Mouse (Mus musculus) liver, embryonic 14.5 days (tissue): ENCODE data around the gene Inpp5a. TPM values are rescaled to one million over a fixed set of nuclear protein-coding genes. Genes with fewer than 3 reads are reported as not detected.

Experiments used
- ATAC-seq: fragments of 200-750 bp; cut with Nextera tagmentation; 2 replicates; pipeline ENCODE4 v1.8.0; 2017; ENCODE audit warnings: moderate number of reproducible peaks, mild to moderate bottlenecking, moderate library complexity; ENCODE audit not compliant: insufficient read depth
- DNase-seq, 3 experiments: peaks; one replicate each; pipeline ENCODE4 v3.0.0-alpha.2; 2012 to 2013; ENCODE audit warnings: low read depth in 3 of 3, low spot score in 3 of 3
- H3K27ac ChIP-seq: fragments of 300-500 bp; sonication (generic); 2 replicates; pipeline ENCODE4 v1.5.1; 2014; ENCODE audit warnings: moderate library complexity, mild to moderate bottlenecking, control low read depth, inconsistent platforms
- H3K27me3 ChIP-seq: fragments of 300-500 bp; sonication (generic); 2 replicates; pipeline ENCODE4 v1.6.1; 2014; ENCODE audit warnings: mild to moderate bottlenecking, low read length, moderate library complexity; ENCODE audit not compliant: control insufficient read depth, insufficient read depth
- H3K36me3 ChIP-seq: fragments of 300-500 bp; sonication (generic); replicated peaks from 2 replicates; pipeline ENCODE4 v1.6.1; 2014; ENCODE audit warnings: low read depth; ENCODE audit not compliant: control insufficient read depth, insufficient read depth
- H3K4me1 ChIP-seq, 2 experiments: fragments of 200-500 bp in 1 of 2; fragments of 300-500 bp in 1 of 2; sonication (generic) in 1 of 2; replicated peaks; 2 replicates each; pipeline ENCODE4 v1.6.1; 2012 to 2014; ENCODE audit warnings: antibody characterized with exemption in 1 of 2, inconsistent platforms in 1 of 2, low read length in 1 of 2; ENCODE audit not compliant: control insufficient read depth in 2 of 2, insufficient read depth in 2 of 2
- H3K4me2 ChIP-seq: fragments of 300-500 bp; sonication (generic); 2 replicates; pipeline ENCODE4 v1.6.1; 2014; ENCODE audit warnings: low read depth, mild to moderate bottlenecking, control low read depth, moderate library complexity
- H3K4me3 ChIP-seq, 2 experiments: fragments of 200-500 bp in 1 of 2; fragments of 300-500 bp in 1 of 2; sonication (generic) in 1 of 2; 2 replicates each; pipeline ENCODE4 v1.5.1; 2012 to 2014; ENCODE audit warnings: low read depth in 2 of 2, low read length in 2 of 2, mild to moderate bottlenecking in 2 of 2, control low read depth in 1 of 2, inconsistent platforms in 1 of 2, moderate library complexity in 1 of 2; ENCODE audit not compliant: insufficient read depth in 1 of 2
- H3K9ac ChIP-seq: fragments of 300-500 bp; sonication (generic); replicated peaks from 2 replicates; pipeline ENCODE4 v1.6.1; 2014; ENCODE audit warnings: mild to moderate bottlenecking, control low read depth, moderate library complexity
- H3K9me3 ChIP-seq: fragments of 300-500 bp; sonication (generic); 2 replicates; pipeline ENCODE4 v1.6.1; 2016; ENCODE audit warnings: low read length, mixed read lengths; ENCODE audit not compliant: control insufficient read depth
- CTCF ChIP-seq: IDR thresholded peaks from 2 replicates; pipeline ENCODE4 v1.5.1; 2016; ENCODE audit warnings: antibody characterized with exemption, low read depth, control low read depth
- EP300 ChIP-seq: IDR thresholded peaks from 2 replicates; pipeline ENCODE4 v1.6.1; 2016; ENCODE audit warnings: antibody characterized with exemption, low read depth
- WGBS: fragments of 180-500 bp; shearing (Covaris S2); extraction: QIAGEN DNeasy Blood & Tissue Kit; methylation state at CpG from one replicate; pipeline ENCODE4 v1.1.7; 2014; ENCODE audit not compliant: insufficient replicate concordance; 5-methylcytosine and 5-hydroxymethylcytosine counted together
- polyA plus RNA-seq, 2 experiments: library from polyadenylated mRNA; depleted of rRNA in 1 of 2; stranded (reverse) in 1 of 2; unstranded in 1 of 2; fragments of >200 nt; fragmentation: Nextera tagmentation in 1 of 2; extraction: Ambion mirVana in 1 of 2; gene quantifications; 2 replicates each; pipeline versions ENCODE4 v1.2.1 to v1.2.3; 2012 to 2014

Gene Inpp5a
- polyA plus RNA-seq, 2 experiments = 2.4 to 3.5 TPM

- no peaks in the 10 kb centered on the region for H3K27me3 ChIP-seq
- TF ChIP-seq EP300 (no peak), CTCF (no peak)
- no peak overlapping the region for H3K4me2 ChIP-seq
- no peaks in the 10 kb centered on the region for H3K9me3 ChIP-seq
- H3K4me1 ChIP-seq = peaks cover 0 to 20% of the 10 kb centered on the region in 2 experiments; a peak in 2 of 4 replicates
- H3K27ac ChIP-seq = no peak overlapping the region
- no peak for DNase-seq
- no peak for ATAC-seq
- no peaks in the 10 kb centered on the region for H3K36me3 ChIP-seq
- no peak overlapping the region for H3K4me3 ChIP-seq
- H3K9ac ChIP-seq = no peak overlapping the region
- 48% methylated on average over 2 of the region's 2 CpGs for WGBS
Observed at GRCm38 (mm10) chr7:139470481-139470880, 81.6 kb downstream of the Inpp5a start.

GRCm38 (mm10) chr7:139472052-139472451 is 83.1 kb downstream of the Inpp5a start:
- H3K4me1 ChIP-seq = peaks cover 0 to 12% of the 10 kb centered on the region in 2 experiments; a peak in 2 of 4 replicates
- no peak overlapping the region for H3K4me3 ChIP-seq
- TF ChIP-seq CTCF (no peak), EP300 (no peak)
- H3K36me3 ChIP-seq = no peaks in the 10 kb centered on the region
- WGBS = 56% methylated on average over 1 of the region's 1 CpGs
- no peak for ATAC-seq
- H3K9me3 ChIP-seq = no peaks in the 10 kb centered on the region
- H3K4me2 ChIP-seq = no peak overlapping the region
- no peak for DNase-seq
- H3K27ac ChIP-seq = no peak overlapping the region
- no peaks in the 10 kb centered on the region for H3K27me3 ChIP-seq
- H3K9ac ChIP-seq = no peak overlapping the region

GRCm38 (mm10) chr7:139472865-139473549 is 84.1 kb downstream of the Inpp5a start:
- Histone ChIP-seq H3K27me3 (no peaks in the 10 kb centered on the region), H3K27ac (no peak overlapping the region), H3K36me3 (no peaks in the 10 kb centered on the region), H3K4me2 (no peak overlapping the region), H3K4me3 (no peak overlapping the region), H3K9ac (no peak overlapping the region), H3K4me1 (peaks cover 0 to 4% of the 10 kb centered on the region in 2 experiments; a peak in 2 of 4 replicates), H3K9me3 (no peaks in the 10 kb centered on the region)
- 20% methylated on average over 7 of the region's 7 CpGs for WGBS
- ATAC-seq = peak; percentile 30
- peak in 1 of 3 experiments; percentile 9 for DNase-seq
- peak; percentile 79 for TF ChIP-seq CTCF
- TF ChIP-seq EP300 = no peak

GRCm38 (mm10) chr7:139475896-139476295 is 87.0 kb downstream of the Inpp5a start:
- Histone ChIP-seq H3K36me3 (no peaks in the 10 kb centered on the region), H3K9ac (no peak overlapping the region), H3K4me1 (no peaks in the 10 kb centered on the region), H3K27me3 (no peaks in the 10 kb centered on the region), H3K27ac (no peak overlapping the region), H3K4me2 (no peak overlapping the region), H3K4me3 (no peak overlapping the region), H3K9me3 (no peaks in the 10 kb centered on the region)
- DNase-seq (no peak), ATAC-seq (no peak)
- TF ChIP-seq CTCF (0 out of 2 replicates have a peak, but pooled peaks have one; percentile 28), EP300 (no peak)
- WGBS = 47% methylated on average over 4 of the region's 4 CpGs

GRCm38 (mm10) chr7:139476700-139477099 is 87.8 kb downstream of the Inpp5a start:
- Histone ChIP-seq H3K4me1 (no peaks in the 10 kb centered on the region), H3K9me3 (no peaks in the 10 kb centered on the region), H3K9ac (no peak overlapping the region), H3K4me3 (no peak overlapping the region), H3K4me2 (no peak overlapping the region), H3K27me3 (no peaks in the 10 kb centered on the region), H3K36me3 (no peaks in the 10 kb centered on the region), H3K27ac (no peak overlapping the region)
- WGBS = 17% methylated on average over 2 of the region's 2 CpGs
- DNase-seq (no peak), ATAC-seq (no peak)
- TF ChIP-seq EP300 (no peak), CTCF (no peak)
